Mouse (Mus musculus) Muller cell, postnatal 12 days (primary cell): ENCODE measurements at regions not wholly inside any gene's neighbourhood (a gene's known extent, or its start where the extent isn't known, plus 50 kb on each side); places are given as distances from the start of the nearest gene placed in this dataset.
A peak's percentile ranks its signal among the peaks of the same experiment; 100 is the strongest.

Source experiments
- DNase-seq: peaks from one replicate; pipeline ENCODE4 v3.0.0-alpha.2; 2015; ENCODE audit errors: inconsistent ontology term

- DNase-seq = no peak
These were observed 1617.2 kb upstream of the Gulo start for GRCm38 (mm10) chr14:67626181-67626580.

GRCm38 (mm10) chr14:67623841-67624480, 1615.0 kb upstream of the Gulo start:
- DNase-seq = peak; percentile 68

DNA sequence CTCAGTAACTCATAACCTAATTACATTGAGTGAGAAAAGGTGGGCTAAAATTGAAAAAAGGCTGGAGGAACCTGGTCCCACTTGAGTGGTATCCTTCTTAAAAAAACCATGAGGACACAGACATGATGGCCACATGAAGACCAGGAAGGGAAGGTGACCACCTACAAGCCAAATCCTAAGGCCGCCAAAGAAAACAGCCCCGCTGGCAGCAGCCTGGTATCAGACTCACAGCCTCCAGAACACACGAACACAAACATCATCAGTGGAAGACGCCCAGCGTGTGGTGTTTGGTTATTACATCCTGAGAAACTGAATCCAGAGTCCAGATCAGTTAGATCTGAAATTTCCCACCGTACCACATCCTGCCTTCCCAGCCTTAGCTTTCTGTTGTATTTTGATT, 1613.9 kb upstream of the Gulo start:
- no peak for DNase-seq

DNA sequence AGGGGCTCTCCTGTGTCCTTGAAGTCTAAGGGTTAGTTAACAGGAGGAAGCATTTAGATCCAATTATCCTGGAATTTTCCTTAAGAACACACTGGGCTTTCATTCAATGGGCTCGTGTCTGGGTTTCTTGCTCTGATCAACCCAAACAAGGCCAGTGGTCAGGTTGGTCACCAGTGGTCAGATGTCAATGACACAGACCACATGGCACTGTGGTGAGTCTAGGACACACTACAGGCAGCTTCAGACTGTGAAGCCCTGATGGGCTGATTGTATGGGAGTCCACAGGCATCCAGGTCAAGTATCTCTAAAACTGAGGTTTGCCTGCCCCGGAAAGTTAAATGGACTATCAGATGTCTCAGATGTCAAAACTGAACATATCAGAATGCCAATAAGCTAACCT, 1612.5 kb upstream of the Gulo start:
- peak; percentile 79 for DNase-seq

DNA sequence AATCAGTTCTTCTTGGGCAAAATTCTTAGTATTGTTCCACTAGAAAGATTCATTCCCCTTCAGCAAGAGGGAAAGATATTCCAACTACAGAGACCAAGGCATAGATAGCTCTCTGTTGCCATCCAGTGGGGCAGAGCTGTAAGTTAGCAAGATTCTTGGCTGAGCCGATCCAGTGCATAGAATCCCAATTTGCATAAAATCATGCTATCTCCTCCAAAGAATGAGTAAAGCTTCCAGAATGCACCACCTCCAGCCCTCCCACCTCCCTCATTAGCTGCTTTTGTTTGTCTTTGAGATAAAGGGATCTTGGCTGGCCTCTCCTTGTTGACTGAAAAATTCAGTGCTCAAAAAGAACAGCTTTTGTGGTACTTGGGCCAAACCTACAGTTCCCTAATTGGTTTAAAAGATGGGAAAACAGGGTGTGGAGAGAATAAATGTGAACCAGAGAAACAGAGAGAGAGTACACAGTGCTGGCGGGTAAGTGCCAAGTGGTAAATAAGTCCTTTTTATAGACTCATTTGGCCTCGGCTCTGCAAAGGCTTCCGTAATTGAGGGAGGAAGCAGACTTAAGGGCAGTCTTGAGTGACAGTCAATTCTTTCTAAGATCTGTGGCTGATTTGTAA, 1612.0 kb upstream of the Gulo start:
- peak; percentile 98 for DNase-seq

DNA sequence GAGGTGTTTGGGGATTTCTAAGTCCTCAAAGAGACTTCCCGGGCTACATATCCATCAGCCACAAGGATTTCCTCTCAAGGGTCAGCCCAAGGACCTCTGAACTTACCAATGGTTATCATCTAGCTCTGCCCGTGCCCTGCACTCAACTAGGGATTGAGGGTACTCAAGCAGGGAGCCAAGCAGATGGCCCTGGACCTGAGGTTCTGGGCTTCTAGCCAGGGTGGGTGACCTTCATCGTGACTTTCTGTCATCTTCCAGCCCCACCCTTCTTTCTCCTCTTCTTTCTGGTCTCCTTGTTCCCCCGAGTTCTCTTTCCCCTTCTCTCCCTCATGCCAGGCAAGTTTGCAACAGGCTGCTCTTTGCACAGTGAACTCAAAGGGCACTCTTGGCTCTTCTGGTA, 1610.6 kb upstream of the Gulo start:
- no peak for DNase-seq

GRCm38 (mm10) chr14:67614369-67614768, 1605.4 kb upstream of the Gulo start:
- no peak for DNase-seq

DNA sequence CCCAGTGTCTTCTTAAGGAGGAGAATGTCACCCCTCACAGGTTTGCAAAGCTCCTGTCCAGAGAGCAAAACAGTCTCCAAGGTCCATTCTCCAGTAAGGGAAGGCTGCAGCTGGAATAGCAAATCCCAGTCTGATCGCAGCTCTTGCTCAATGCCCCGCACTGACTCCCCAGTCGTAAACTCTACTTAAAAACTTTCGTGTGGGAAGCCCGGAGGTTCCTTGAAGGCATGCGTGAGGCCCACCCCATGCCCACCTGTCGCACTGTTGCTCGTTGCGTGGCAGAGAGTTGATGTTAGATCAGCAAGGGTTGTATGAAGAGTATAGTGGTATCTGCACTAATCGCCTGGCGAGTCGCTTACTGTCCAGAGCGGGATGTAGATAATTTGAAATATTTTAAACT, 1604.7 kb upstream of the Gulo start:
- no peak for DNase-seq

DNA sequence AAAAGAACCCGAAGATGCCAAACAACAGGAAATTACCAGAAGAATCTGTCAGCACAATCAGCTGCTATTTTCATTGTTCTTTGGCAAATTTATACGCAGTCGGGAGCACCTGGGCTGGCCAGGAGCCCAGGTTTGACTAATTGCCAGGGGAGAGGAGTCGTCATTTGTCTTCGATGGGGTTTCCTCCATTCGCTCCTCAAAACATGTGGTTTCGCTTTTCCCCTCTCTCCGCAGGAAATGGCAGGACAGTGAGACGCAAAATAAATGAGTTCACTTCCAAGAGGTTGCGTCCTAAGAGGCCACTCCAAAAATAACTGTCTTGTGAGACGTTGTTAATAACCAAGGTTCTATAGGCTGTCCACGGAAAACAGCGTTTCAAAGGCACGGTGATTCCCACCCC, 1604.2 kb upstream of the Gulo start:
- no peak for DNase-seq

- DNase-seq = no peak
These were observed 1603.5 kb upstream of the Gulo start for GRCm38 (mm10) chr14:67612471-67612870.

DNA sequence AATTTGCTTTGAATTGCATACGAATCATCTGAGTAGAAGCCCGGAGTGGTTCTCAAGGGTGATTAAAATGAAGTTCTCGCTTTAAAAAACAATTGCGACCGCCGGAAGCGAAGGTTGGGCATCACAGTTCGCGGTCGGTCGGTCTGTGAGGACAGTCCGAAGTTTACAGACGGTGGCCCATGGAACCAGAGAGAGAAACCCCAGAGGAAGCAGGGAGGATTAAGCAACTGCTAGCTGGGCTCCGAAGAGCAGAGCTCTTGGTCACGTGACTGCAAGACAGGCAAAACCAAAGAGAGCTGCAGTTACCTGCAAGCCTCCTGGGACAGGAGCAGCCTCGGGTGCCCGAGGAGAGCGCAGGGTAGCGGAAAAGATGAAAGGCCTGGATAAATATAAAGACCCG, 1599.3 kb upstream of the Gulo start:
- DNase-seq = no peak

GRCm38 (mm10) chr14:67602960-67603359, 1594.0 kb upstream of the Gulo start:
- DNase-seq = no peak

DNA sequence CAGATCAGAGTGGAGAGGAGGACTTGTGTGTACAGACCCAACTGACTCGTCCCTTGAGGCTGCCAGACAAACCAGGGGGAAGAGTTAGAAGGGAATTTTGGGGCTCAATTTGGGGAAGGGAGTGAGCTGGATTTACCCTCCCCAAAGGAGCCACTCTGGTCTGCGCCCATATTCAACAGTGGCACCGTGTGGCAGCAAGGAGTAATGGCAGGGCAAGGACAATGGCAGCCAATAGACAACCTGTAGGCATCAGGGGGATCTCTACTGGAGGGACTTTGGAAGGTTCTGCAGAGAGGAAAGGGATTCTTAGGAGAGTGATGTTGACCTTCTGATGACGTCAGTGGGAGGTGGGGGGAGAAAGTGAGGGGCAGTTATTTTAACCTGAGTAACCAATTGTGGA, 1590.7 kb upstream of the Gulo start:
- DNase-seq = no peak

DNA sequence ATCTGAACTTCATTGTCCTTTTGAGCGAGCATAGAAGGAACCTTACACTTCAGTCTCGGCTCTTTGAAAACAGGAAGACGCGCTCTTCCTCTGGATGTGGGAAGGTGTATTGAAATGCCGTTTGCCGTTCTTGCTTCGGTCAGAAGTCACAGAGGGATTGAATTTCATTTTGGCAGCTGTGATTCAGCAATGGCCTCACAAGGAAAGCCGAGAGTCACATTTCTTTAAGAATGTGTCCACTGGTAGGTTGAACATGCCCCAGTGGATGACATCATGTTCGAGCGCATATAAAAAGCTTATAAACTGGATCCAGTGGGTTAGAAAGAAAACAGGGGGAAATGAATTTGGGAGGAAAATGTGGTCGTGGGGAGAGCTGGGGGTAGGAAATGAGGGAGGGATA, 1579.6 kb upstream of the Gulo start:
- no peak for DNase-seq

DNA sequence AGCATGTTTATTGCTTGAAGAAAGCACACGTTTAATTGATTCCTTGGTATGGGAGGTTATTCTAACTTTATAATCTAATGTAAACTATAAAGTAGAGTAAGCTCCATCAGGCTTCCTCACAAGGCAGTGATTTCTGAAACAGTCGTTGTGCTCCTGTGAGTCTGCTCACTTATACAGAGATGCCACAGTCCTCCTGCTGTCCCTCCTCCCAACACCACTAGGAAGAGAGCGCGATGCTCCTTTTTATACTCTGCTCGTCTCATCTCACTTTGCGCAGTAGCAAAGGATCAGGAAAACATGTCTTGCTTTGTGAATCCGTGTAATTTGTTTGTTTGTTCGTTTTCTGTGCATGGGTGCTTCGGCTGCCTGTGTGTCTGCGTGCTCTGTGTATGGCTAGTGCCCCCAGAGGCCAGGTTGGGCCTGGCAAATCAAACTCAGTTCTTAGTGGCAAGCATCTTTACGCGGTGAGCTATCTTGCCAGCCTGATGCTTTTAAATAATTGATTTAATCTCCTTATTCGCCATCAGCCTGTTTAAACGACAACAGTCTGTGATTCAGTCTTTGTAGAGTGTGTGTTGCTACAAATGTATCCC, 1575.5 kb upstream of the Gulo start:
- no peak for DNase-seq

DNA sequence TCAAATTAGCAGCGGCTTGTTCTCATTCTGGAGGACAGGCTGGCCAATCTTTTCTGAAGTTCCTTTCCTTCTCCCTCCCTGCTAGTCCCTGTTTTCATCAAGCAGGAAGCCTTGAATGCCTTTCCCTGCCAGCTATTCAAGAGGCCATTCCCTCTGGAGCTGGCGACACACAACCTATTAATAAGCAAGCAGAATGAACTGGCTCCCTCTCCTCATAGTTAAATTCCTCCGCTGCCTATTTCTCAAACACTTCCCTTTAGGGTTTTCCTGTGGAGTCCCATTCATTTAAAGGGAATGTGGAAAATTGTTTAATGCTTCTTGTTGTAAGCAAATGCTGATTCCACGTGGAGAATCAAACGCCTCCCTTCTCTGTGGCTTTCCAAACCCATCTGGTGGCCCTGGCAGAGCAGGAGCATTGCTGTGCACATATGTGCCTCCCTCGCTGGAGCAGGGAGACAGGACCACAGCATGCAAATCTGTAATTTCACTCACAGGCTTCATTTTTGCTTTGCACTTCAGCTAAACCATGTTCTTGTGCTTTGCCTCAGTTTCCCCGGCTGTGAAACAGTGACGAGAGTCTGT, 1573.3 kb upstream of the Gulo start:
- DNase-seq = peak; percentile 70

- no peak for DNase-seq
These were observed 1565.4 kb upstream of the Gulo start for GRCm38 (mm10) chr14:67574346-67574949.

GRCm38 (mm10) chr14:67573451-67573995, 1564.5 kb upstream of the Gulo start:
- DNase-seq = no peak

DNA sequence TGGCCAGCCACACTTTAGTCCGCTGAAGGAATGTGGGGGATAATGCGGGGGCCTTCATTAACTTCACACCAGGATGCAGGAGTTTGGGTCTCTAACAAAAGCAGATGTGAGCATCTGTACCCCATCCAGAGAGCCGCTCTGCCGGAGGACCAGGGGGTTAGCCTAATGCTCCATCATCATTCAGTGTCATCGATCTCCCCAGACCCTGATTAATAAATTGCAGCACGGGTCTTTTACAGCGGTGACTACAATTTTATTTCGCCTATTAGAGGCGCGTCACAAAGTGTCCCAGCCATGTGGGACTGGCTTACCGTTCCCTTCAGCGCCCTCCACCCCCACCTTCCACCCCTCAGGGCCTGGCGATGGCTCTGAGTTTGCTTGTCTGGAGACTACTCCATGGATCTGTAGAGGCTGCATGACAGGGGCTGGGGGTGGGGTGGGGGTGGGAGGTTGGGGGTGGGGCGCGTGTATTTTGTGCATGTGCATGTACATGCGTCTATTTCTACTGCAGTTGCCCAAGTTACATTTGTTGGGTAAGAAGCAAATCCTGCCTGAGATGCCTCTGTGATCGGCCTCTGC, 1560.8 kb upstream of the Gulo start:
- DNase-seq = no peak

- peak; percentile 42 for DNase-seq
These were observed 1560.1 kb upstream of the Gulo start for GRCm38 (mm10) chr14:67568896-67569743.

GRCm38 (mm10) chr14:67554897-67555296, 1545.9 kb upstream of the Gulo start:
- no peak for DNase-seq
